Mouse (Mus musculus) midbrain, postnatal 0 days (tissue): ENCODE measurements at regions not wholly inside any gene's neighbourhood (a gene's known extent, or its start where the extent isn't known, plus 50 kb on each side); places are given as distances from the start of the nearest gene placed in this dataset.

ENCODE experiments used
- ATAC-seq: fragments of 200-750 bp; cut with Nextera tagmentation; 2 replicates; pipeline ENCODE4 v1.8.0; 2017; ENCODE audit warnings: moderate number of reproducible peaks, mild to moderate bottlenecking, moderate TSS enrichment, moderate library complexity; ENCODE audit not compliant: low FRiP score
- DNase-seq: peaks from one replicate; pipeline ENCODE4 v3.0.0-alpha.2; 2015; ENCODE audit warnings: low spot score
- H3K27ac ChIP-seq: fragments of 300-500 bp; sonication (generic); 2 replicates; pipeline ENCODE4 v1.5.1; 2014; ENCODE audit warnings: low read depth, mild to moderate bottlenecking, low read length, mixed read lengths
- H3K27me3 ChIP-seq: fragments of 300-500 bp; sonication (generic); 2 replicates; pipeline ENCODE4 v1.6.1; 2014; ENCODE audit warnings: low read length, control low read depth, mixed read lengths; ENCODE audit not compliant: insufficient read depth
- H3K36me3 ChIP-seq: fragments of 300-500 bp; sonication (generic); 2 replicates; pipeline ENCODE4 v1.6.1; 2014; ENCODE audit warnings: low read length, control low read depth, mixed read lengths; ENCODE audit not compliant: insufficient read depth
- H3K4me1 ChIP-seq: fragments of 300-500 bp; sonication (generic); 2 replicates; pipeline ENCODE4 v1.6.1; 2014; ENCODE audit warnings: mild to moderate bottlenecking, control low read depth, antibody characterized with exemption, low read length, mixed read lengths; ENCODE audit not compliant: insufficient read depth
- H3K4me2 ChIP-seq: fragments of 300-500 bp; sonication (generic); 2 replicates; pipeline ENCODE4 v1.6.1; 2014; ENCODE audit warnings: low read depth, mild to moderate bottlenecking, low read length, mixed read lengths; ENCODE audit not compliant: poor library complexity, severe bottlenecking
- H3K4me3 ChIP-seq: fragments of 300-500 bp; sonication (generic); 2 replicates; pipeline ENCODE4 v1.5.1; 2014; ENCODE audit warnings: low read depth, mild to moderate bottlenecking, low read length, moderate library complexity
- H3K9ac ChIP-seq: fragments of 300-500 bp; sonication (generic); replicated peaks from 2 replicates; pipeline ENCODE4 v1.6.1; 2014; ENCODE audit warnings: mild to moderate bottlenecking, low read length, moderate library complexity, mixed read lengths; ENCODE audit not compliant: poor library complexity, severe bottlenecking
- H3K9me3 ChIP-seq: fragments of 300-500 bp; sonication (generic); 2 replicates; pipeline ENCODE4 v1.6.1; 2016; ENCODE audit warnings: low read length, control low read depth
- CTCF ChIP-seq: IDR thresholded peaks from 2 replicates; pipeline ENCODE4 v1.5.1; 2016; ENCODE audit warnings: antibody characterized with exemption, mild to moderate bottlenecking
- WGBS: fragments of 180-500 bp; shearing (Covaris S2); extraction: QIAGEN DNeasy Blood & Tissue Kit; methylation state at CpG from one replicate; pipeline ENCODE4 v1.1.7; 2014; 5-methylcytosine and 5-hydroxymethylcytosine counted together

DNA sequence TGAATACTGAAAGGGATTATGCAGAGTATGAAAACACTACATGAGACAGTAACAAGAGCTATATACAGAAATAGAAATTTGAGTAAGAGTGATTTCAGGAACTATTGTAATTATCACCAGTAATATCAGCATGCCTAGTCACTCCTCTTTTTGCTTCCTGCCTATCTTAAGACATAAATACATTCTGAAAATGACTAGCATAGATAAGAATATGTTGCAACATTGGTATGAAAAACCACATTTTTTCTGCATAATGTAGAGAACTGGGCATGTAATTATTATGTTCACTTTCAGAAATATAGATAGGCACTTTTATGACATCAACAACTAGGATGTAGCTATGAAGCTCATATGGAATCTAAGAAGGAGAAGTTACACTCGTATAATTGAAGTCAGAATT, 980.5 kb downstream of the Basp1 start:
- 79% methylated on average over 1 of the region's 1 CpGs for WGBS

GRCm38 (mm10) chr15:24429154-24429553, 984.4 kb downstream of the Basp1 start:
- Histone ChIP-seq H3K27ac (no peak overlapping the region), H3K4me3 (no peak overlapping the region), H3K9me3 (no peaks in the 10 kb centered on the region), H3K4me1 (no peaks in the 10 kb centered on the region), H3K4me2 (no peak overlapping the region), H3K9ac (no peak overlapping the region), H3K36me3 (no peaks in the 10 kb centered on the region), H3K27me3 (no peaks in the 10 kb centered on the region)
- 82% methylated on average over 5 of the region's 5 CpGs for WGBS
- peak; percentile 1 for DNase-seq
- TF ChIP-seq CTCF, result no peak
- ATAC-seq, result no peak

More for the DNA sequence above, 980.5 kb downstream of the Basp1 start:
- DNase-seq (no peak), ATAC-seq (no peak)
- Histone ChIP-seq H3K27me3 (no peaks in the 10 kb centered on the region), H3K4me2 (no peak overlapping the region), H3K27ac (no peak overlapping the region), H3K4me3 (no peak overlapping the region), H3K4me1 (no peaks in the 10 kb centered on the region), H3K36me3 (no peaks in the 10 kb centered on the region), H3K9ac (no peak overlapping the region), H3K9me3 (no peaks in the 10 kb centered on the region)
- TF ChIP-seq CTCF, result no peak

GRCm38 (mm10) chr15:24422333-24422942, 991.1 kb downstream of the Basp1 start:
- no peaks in the 10 kb centered on the region for H3K36me3 ChIP-seq
- DNase-seq (no peak), ATAC-seq (no peak)
- no peaks in the 10 kb centered on the region for H3K4me1 ChIP-seq
- H3K4me3 ChIP-seq, result no peak overlapping the region
- no peak for TF ChIP-seq CTCF
- no peaks in the 10 kb centered on the region for H3K9me3 ChIP-seq
- H3K27me3 ChIP-seq, result no peaks in the 10 kb centered on the region
- no peak overlapping the region for H3K9ac ChIP-seq
- no peak overlapping the region for H3K4me2 ChIP-seq
- H3K27ac ChIP-seq, result no peak overlapping the region
- 65% methylated on average over 2 of the region's 2 CpGs for WGBS

DNA sequence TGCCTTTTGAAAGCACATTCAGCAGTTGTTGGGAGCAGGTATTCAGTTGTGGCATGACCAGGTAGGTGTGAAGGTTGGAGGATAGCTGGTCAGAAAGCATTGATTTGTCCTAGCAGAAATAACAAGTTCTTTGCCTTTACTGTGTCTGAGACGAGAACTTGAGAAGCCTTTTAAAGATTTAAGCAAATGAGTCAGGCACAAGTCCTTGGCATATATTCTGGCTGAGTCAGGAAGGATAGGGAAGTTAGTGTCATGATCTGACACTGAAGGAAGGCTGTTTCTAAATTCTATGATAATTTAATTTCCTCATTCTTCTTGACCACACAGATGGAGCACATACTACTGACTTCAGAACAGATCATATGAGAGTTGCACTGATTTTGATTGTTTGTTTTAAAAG, 993.8 kb downstream of the Basp1 start:
- Histone ChIP-seq H3K9ac (no peak overlapping the region), H3K27ac (no peak overlapping the region), H3K4me2 (no peak overlapping the region), H3K4me1 (no peaks in the 10 kb centered on the region), H3K4me3 (no peak overlapping the region), H3K9me3 (no peaks in the 10 kb centered on the region), H3K27me3 (no peaks in the 10 kb centered on the region), H3K36me3 (no peaks in the 10 kb centered on the region)
- no peak for TF ChIP-seq CTCF
- DNase-seq (no peak), ATAC-seq (no peak)
- 74% methylated on average over 1 of the region's 1 CpGs for WGBS

DNA sequence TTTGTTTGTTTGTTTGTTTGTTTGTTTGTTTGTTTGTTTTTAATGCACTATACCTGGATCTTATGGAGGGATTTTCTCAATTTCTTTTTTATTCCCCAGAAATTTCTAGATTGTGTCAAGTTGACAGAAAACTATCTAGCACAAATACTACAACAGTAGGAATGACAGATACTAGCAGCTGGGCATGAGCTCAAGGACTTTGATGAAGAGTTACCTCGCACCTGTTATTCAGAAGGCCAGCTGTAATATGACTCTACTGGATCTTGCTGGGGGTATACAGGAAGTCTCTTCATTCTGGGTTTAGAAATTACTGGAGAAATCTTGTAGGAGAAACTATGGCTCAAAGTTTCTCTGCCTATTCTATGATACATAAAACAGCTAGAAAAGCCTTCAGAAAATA, 994.4 kb downstream of the Basp1 start:
- Histone ChIP-seq H3K4me1 (no peaks in the 10 kb centered on the region), H3K4me3 (no peak overlapping the region), H3K9ac (no peak overlapping the region), H3K36me3 (no peaks in the 10 kb centered on the region), H3K27me3 (no peaks in the 10 kb centered on the region), H3K9me3 (no peaks in the 10 kb centered on the region), H3K4me2 (no peak overlapping the region), H3K27ac (no peak overlapping the region)
- ATAC-seq, result no peak
- WGBS, result 82% methylated on average over 1 of the region's 1 CpGs
- no peak for DNase-seq
- TF ChIP-seq CTCF, result no peak

- ATAC-seq, result no peak
- no peaks in the 10 kb centered on the region for H3K27me3 ChIP-seq
- H3K4me2 ChIP-seq, result no peak overlapping the region
- H3K36me3 ChIP-seq, result no peaks in the 10 kb centered on the region
- peak; percentile 88 for TF ChIP-seq CTCF
- no peak overlapping the region for H3K9ac ChIP-seq
- WGBS, result 67% methylated on average over 3 of the region's 3 CpGs
- no peak overlapping the region for H3K27ac ChIP-seq
- H3K9me3 ChIP-seq, result no peaks in the 10 kb centered on the region
- DNase-seq, result peak; percentile 83
- no peak overlapping the region for H3K4me3 ChIP-seq
- H3K4me1 ChIP-seq, result no peaks in the 10 kb centered on the region
Measured at GRCm38 (mm10) chr15:24407691-24408090, 1005.9 kb downstream of the Basp1 start.
